Mouse (Mus musculus) liver, adult 2 months (tissue): Measurements from ENCODE around the gene Mapre3. TPM values are rescaled to one million over a fixed set of nuclear protein-coding genes. Genes with fewer than 3 reads are reported as not detected.
A peak's percentile ranks its signal among the peaks of the same experiment; 100 is the strongest.

ENCODE experiments used
- DNase-seq: peaks from one replicate; pipeline ENCODE4 v3.0.0-alpha.2; 2011; ENCODE audit warnings: low read depth, low spot score; ENCODE audit errors: extremely low read depth
- H3K27ac ChIP-seq: fragments of 200-500 bp; replicated peaks from 2 replicates; pipeline ENCODE4 v1.5.1; 2012; ENCODE audit warnings: low read depth, mild to moderate bottlenecking, control low read depth, inconsistent platforms, low read length; ENCODE audit not compliant: insufficient read depth
- H3K27me3 ChIP-seq: fragments of 200-500 bp; 2 replicates; pipeline ENCODE4 v1.6.1; 2012; ENCODE audit warnings: mild to moderate bottlenecking, moderate library complexity, low read length, inconsistent platforms; ENCODE audit not compliant: control insufficient read depth, insufficient read depth
- H3K36me3 ChIP-seq: fragments of 200-500 bp; 2 replicates; pipeline ENCODE4 v1.6.1; 2012; ENCODE audit warnings: low read length, inconsistent platforms; ENCODE audit not compliant: control insufficient read depth, insufficient read depth
- H3K4me1 ChIP-seq: fragments of 200-500 bp; 2 replicates; pipeline ENCODE4 v1.6.1; 2011; ENCODE audit warnings: low read length; ENCODE audit not compliant: control insufficient read depth, insufficient read depth
- H3K4me3 ChIP-seq: fragments of 200-500 bp; 2 replicates; pipeline ENCODE4 v1.5.1; 2011; ENCODE audit warnings: low read depth, mild to moderate bottlenecking, control low read depth, low read length, moderate library complexity; ENCODE audit not compliant: insufficient read depth
- H3K79me2 ChIP-seq: fragments of 200-500 bp; 2 replicates; pipeline ENCODE4 v1.6.1; 2012; ENCODE audit warnings: inconsistent platforms, mild to moderate bottlenecking, low read length, moderate library complexity; ENCODE audit not compliant: control insufficient read depth, insufficient read depth
- H3K9ac ChIP-seq: fragments of 200-500 bp; 2 replicates; pipeline ENCODE4 v1.6.1; 2012; ENCODE audit warnings: low read depth, mild to moderate bottlenecking, control low read depth, inconsistent platforms, low read length
- CTCF ChIP-seq: fragments of 200-500 bp; IDR thresholded peaks from 2 replicates; pipeline ENCODE4 v1.5.1; 2011; ENCODE audit warnings: low read depth, low read length, control low read depth
- POLR2A ChIP-seq: fragments of 200-500 bp; IDR thresholded peaks from 2 replicates; pipeline ENCODE4 v1.6.1; 2011; ENCODE audit warnings: low read length, control low read depth; ENCODE audit not compliant: insufficient read depth; ENCODE audit errors: extremely low read depth
- WGBS: fragments of 180-500 bp; shearing (Covaris S2); methylation state at CpG from one replicate; pipeline ENCODE4 v1.1.7; 2018; 5-methylcytosine and 5-hydroxymethylcytosine counted together
- polyA plus RNA-seq: library from polyadenylated mRNA; depleted of rRNA; stranded (reverse); fragments of >200 nt; gene quantifications from 2 replicates; pipeline ENCODE4 v1.2.3, GENCODE M21; 2012
- total RNA-seq: library from RNA; depleted of rRNA; stranded (reverse); fragments of >200 nt; gene quantifications from 2 replicates; pipeline ENCODE4 v1.2.3, GENCODE M21; 2014

Mapre3 gene
- total and polyA plus RNA-seq, 2 experiments, result 5.7 to 48.5 TPM

- no peak for DNase-seq
- H3K36me3 ChIP-seq, result peaks cover 3% of the 10 kb centered on the region; the same call in 1 of the 2 replicates
- H3K4me1 ChIP-seq, result peaks cover 36% of the 10 kb centered on the region
Observed at GRCm38 (mm10) chr5:30909863-30910262, 95.4 kb downstream of the Mapre3 start.

GRCm38 (mm10) chr5:30910481-30910880, 96.0 kb downstream of the Mapre3 start:
- peak; percentile 86 for DNase-seq
- Histone ChIP-seq H3K79me2 (peaks cover 14% of the 10 kb centered on the region; the same call in 1 of the 2 replicates), H3K4me1 (peaks cover 37% of the 10 kb centered on the region), H3K4me3 (no peak overlapping the region), H3K27ac (peak overlapping the region; percentile 86), H3K36me3 (no peaks in the 10 kb centered on the region; the same call in 1 of the 2 replicates), H3K27me3 (no peaks in the 10 kb centered on the region), H3K9ac (no peak overlapping the region)
- TF ChIP-seq POLR2A, result no peak
- TF ChIP-seq CTCF, result no peak

More at GRCm38 (mm10) chr5:30909863-30910262, 95.4 kb downstream of the Mapre3 start:
- Histone ChIP-seq H3K9ac (no peak overlapping the region), H3K4me3 (no peak overlapping the region), H3K79me2 (peaks cover 18% of the 10 kb centered on the region; the same call in 1 of the 2 replicates), H3K27me3 (no peaks in the 10 kb centered on the region), H3K27ac (peak overlapping the region; percentile 92)
- WGBS, result 39% methylated on average over 7 of the region's 7 CpGs
- TF ChIP-seq CTCF (no peak), POLR2A (no peak)

GRCm38 (mm10) chr5:30912156-30912555, 97.7 kb downstream of the Mapre3 start:
- no peak for TF ChIP-seq CTCF
- TF ChIP-seq POLR2A, result no peak
- H3K27me3 ChIP-seq, result no peaks in the 10 kb centered on the region
- peaks cover 31% of the 10 kb centered on the region for H3K4me1 ChIP-seq
- peak overlapping the region; percentile 42 for H3K27ac ChIP-seq
- no peak overlapping the region for H3K9ac ChIP-seq
- DNase-seq, result no peak
- 76% methylated on average over 5 of the region's 5 CpGs for WGBS
- no peak overlapping the region for H3K4me3 ChIP-seq
- peaks cover 3% of the 10 kb centered on the region; the same call in 1 of the 2 replicates for H3K79me2 ChIP-seq
- H3K36me3 ChIP-seq, result no peaks in the 10 kb centered on the region

GRCm38 (mm10) chr5:30913060-30913841, 98.8 kb downstream of the Mapre3 start, which contains the start of gene Emilin1:
Emilin1 (plus strand) TSS chr5:30913402.
- Histone ChIP-seq H3K4me1 (peaks cover 31% of the 10 kb centered on the region), H3K79me2 (no peaks in the 10 kb centered on the region), H3K4me3 (peak within 1 kb of the TSS; percentile 65), H3K27ac (peak within 1 kb of the TSS; percentile 71), H3K36me3 (no peaks in the 10 kb centered on the region), H3K9ac (peak within 1 kb of the TSS; percentile 64), H3K27me3 (no peaks in the 10 kb centered on the region)
- 70% methylated on average over 13 of the region's 13 CpGs for WGBS
- TF ChIP-seq CTCF (no peak), POLR2A (0 out of 2 replicates have a peak, but pooled peaks have one; percentile 31)
- DNase-seq, result peak; percentile 42

- peak overlapping the region; percentile 71 for H3K27ac ChIP-seq
- TF ChIP-seq CTCF, result no peak
- no peak for TF ChIP-seq POLR2A
- DNase-seq, result no peak
- H3K4me1 ChIP-seq, result peaks cover 23% of the 10 kb centered on the region
- WGBS, result 74% methylated on average over 7 of the region's 7 CpGs
- H3K79me2 ChIP-seq, result no peaks in the 10 kb centered on the region
- no peaks in the 10 kb centered on the region for H3K27me3 ChIP-seq
- no peaks in the 10 kb centered on the region for H3K36me3 ChIP-seq
- H3K4me3 ChIP-seq, result peak overlapping the region; percentile 65
- H3K9ac ChIP-seq, result peak overlapping the region; percentile 64
Observed at GRCm38 (mm10) chr5:30914101-30914635, 99.7 kb downstream of the Mapre3 start.

GRCm38 (mm10) chr5:30914849-30915248, 100.4 kb downstream of the Mapre3 start:
- H3K4me3 ChIP-seq, result peak overlapping the region; percentile 49
- no peaks in the 10 kb centered on the region for H3K36me3 ChIP-seq
- WGBS, result 71% methylated on average over 6 of the region's 6 CpGs
- H3K27ac ChIP-seq, result peak overlapping the region; percentile 71
- no peaks in the 10 kb centered on the region for H3K27me3 ChIP-seq
- DNase-seq, result no peak
- peaks cover 21% of the 10 kb centered on the region for H3K4me1 ChIP-seq
- TF ChIP-seq CTCF (no peak), POLR2A (no peak)
- H3K9ac ChIP-seq, result peak overlapping the region; percentile 8
- H3K79me2 ChIP-seq, result no peaks in the 10 kb centered on the region
